ENCODE assay signal across 7 mouse cellular contexts in genomic region chr13:94359282-94359920, GRCm38 (mm10). TPM values are rescaled to one million over a fixed set of nuclear protein-coding genes. Genes with fewer than 3 reads are reported as not detected.
DNase-seq lines count a peak whose midpoint lies in the region; ATAC-seq and TF ChIP-seq lines count a peak whose summit lies in the region.

No protein-coding gene starts in this region.

- H3K27ac ChIP-seq in testis, adult 2 months (ENCODE audit: control insufficient read depth, insufficient read depth, low read depth, low read length) = peak overlapping the region; percentile 75
- H3K27ac ChIP-seq in forebrain, embryonic 13.5 days = peak overlapping the region; percentile 41; the same call in 1 of the 2 replicates
- H3K27ac ChIP-seq in liver, embryonic 13.5 days = peak overlapping the region; percentile 82
- H3K27ac ChIP-seq in stomach, postnatal 0 days (replicated peaks) = peak overlapping the region; percentile 92

- no peaks in the 10 kb centered on the region for H3K9me3 ChIP-seq in forebrain, embryonic 13.5 days (replicated peaks)
- H3K9me3 ChIP-seq in liver, embryonic 13.5 days (replicated peaks) = no peaks in the 10 kb centered on the region
- H3K9me3 ChIP-seq in stomach, postnatal 0 days (ENCODE audit: control insufficient read depth, low read length) = no peaks in the 10 kb centered on the region

- peak overlapping the region; percentile 84 for H3K9ac ChIP-seq in forebrain, embryonic 13.5 days
- H3K9ac ChIP-seq in liver, embryonic 13.5 days = peak overlapping the region; percentile 83
- H3K9ac ChIP-seq in stomach, postnatal 0 days (ENCODE audit: low read length) = peak overlapping the region; percentile 87

- TF ChIP-seq POLR2A in testis, adult 2 months (IDR thresholded peaks at IDR 0.05; ENCODE audit: control insufficient read depth, low read depth, low read length) = no peak

- TF ChIP-seq EP300 in stomach, postnatal 0 days (optimal IDR thresholded peaks at IDR 0.05) = no peak

- no peaks in the 10 kb centered on the region for H3K27me3 ChIP-seq in testis, adult 2 months (ENCODE audit: control insufficient read depth, insufficient read depth, low read length)
- H3K27me3 ChIP-seq in forebrain, embryonic 13.5 days = no peaks in the 10 kb centered on the region
- no peaks in the 10 kb centered on the region for H3K27me3 ChIP-seq in liver, embryonic 13.5 days
- H3K27me3 ChIP-seq in stomach, postnatal 0 days (ENCODE audit: control insufficient read depth, insufficient read depth, low read length) = no peaks in the 10 kb centered on the region

- DNase-seq in testis, postnatal 10 days (ENCODE audit: low spot score) = no peak
- no peak for DNase-seq in liver, embryonic 13.5 days
- no peak for DNase-seq in stomach, postnatal 0 days (ENCODE audit: low spot score)
- DNase-seq in thymus, postnatal 4 days = no peak
- DNase-seq in adrenal gland, postnatal 4 days (ENCODE audit: low spot score in 2 of 2) = no peak

- H3K4me2 ChIP-seq in forebrain, embryonic 13.5 days = peak overlapping the region; percentile 75
- H3K4me2 ChIP-seq in liver, embryonic 13.5 days = peak overlapping the region; percentile 95
- peak overlapping the region; percentile 82 for H3K4me2 ChIP-seq in stomach, postnatal 0 days (replicated peaks; ENCODE audit: low read depth)

- no peaks in the 10 kb centered on the region for H3K36me3 ChIP-seq in testis, adult 2 months (ENCODE audit: control insufficient read depth, insufficient read depth, low read length)
- H3K36me3 ChIP-seq in forebrain, embryonic 13.5 days (ENCODE audit: poor library complexity, severe bottlenecking) = no peaks in the 10 kb centered on the region
- H3K36me3 ChIP-seq in liver, embryonic 13.5 days = peaks cover 11% of the 10 kb centered on the region
- H3K36me3 ChIP-seq in stomach, postnatal 0 days (ENCODE audit: control insufficient read depth, insufficient read depth, low read length) = no peaks in the 10 kb centered on the region

- no peak for ATAC-seq in forebrain, embryonic 13.5 days
- no peak for ATAC-seq in liver, embryonic 13.5 days (ENCODE audit: low read depth)
- ATAC-seq in stomach, postnatal 0 days (ENCODE audit: low FRiP score, low TSS enrichment) = peak; percentile 27; the same call in 1 of the 2 replicates

- peak overlapping the region; percentile 92 for H3K4me3 ChIP-seq in testis, adult 2 months (ENCODE audit: control insufficient read depth, low read depth, low read length)
- peak overlapping the region; percentile 66 for H3K4me3 ChIP-seq in forebrain, embryonic 13.5 days
- peak overlapping the region; percentile 77 for H3K4me3 ChIP-seq in liver, embryonic 13.5 days (replicated peaks)
- H3K4me3 ChIP-seq in stomach, postnatal 0 days (ENCODE audit: low read depth, low read length) = peak overlapping the region; percentile 92

- 24% methylated on average over 18 of the region's 25 CpGs for WGBS in forebrain, embryonic 13.5 days
- WGBS in liver, embryonic 13.5 days (ENCODE audit: insufficient replicate concordance) = 14% methylated on average over 24 of the region's 25 CpGs
- 17% methylated on average over 24 of the region's 25 CpGs for WGBS in stomach, postnatal 0 days

- H3K4me1 ChIP-seq in testis, adult 2 months (ENCODE audit: control insufficient read depth, insufficient read depth, low read length) = peaks cover 4% of the 10 kb centered on the region
- H3K4me1 ChIP-seq in forebrain, embryonic 13.5 days = peaks cover 20% of the 10 kb centered on the region
- H3K4me1 ChIP-seq in liver, embryonic 13.5 days (replicated peaks) = peaks cover 28% of the 10 kb centered on the region
- H3K4me1 ChIP-seq in stomach, postnatal 0 days (replicated peaks; ENCODE audit: control insufficient read depth, insufficient read depth) = no peaks in the 10 kb centered on the region

- no peak for TF ChIP-seq CTCF in testis, adult 2 months (IDR thresholded peaks at IDR 0.05; ENCODE audit: control insufficient read depth, insufficient read depth, insufficient replicate concordance, low read depth, low read length)
- no peak for TF ChIP-seq CTCF in stomach, postnatal 0 days (IDR thresholded peaks at IDR 0.05; ENCODE audit: low read depth)

RNA-seq across cellular contexts. Expression of gene Ap3b1, which starts 0.6 kb away (rescaled TPM):
- polyA plus RNA-seq in testis, adult 2 months (2012; rRNA removed) = 114 and 122 TPM in 2 replicates
- polyA plus RNA-seq in forebrain, embryonic 13.5 days (2015; fragmentation: Nextera tagmentation; extraction: Ambion mirVana) = 29.9 and 32.5 TPM in 2 replicates
- 18.5 and 22.2 TPM in 2 replicates for polyA plus RNA-seq in liver, embryonic 13.5 days (2015; fragmentation: Nextera tagmentation; extraction: Ambion mirVana)
- 29.5 and 30.3 TPM in 2 replicates for polyA plus RNA-seq in stomach, postnatal 0 days (2015; fragmentation: Nextera tagmentation; extraction: Ambion mirVana)
- 10 to 100 TPM; 48.1 to 53.5 TPM for total RNA-seq in adrenal gland, postnatal 4 days (2021)

Comparison
In these comparisons a context has a peak if more than half of its experiments do, and no peak if none do; other contexts are left out.
1. H3K27ac ChIP-seq: peak in every context shown above with its lines; median percentile 92 in stomach, postnatal 0 days; 82 in liver, embryonic 13.5 days; 75 in testis, adult 2 months; 41 in forebrain, embryonic 13.5 days.